Mouse (Mus musculus) right cerebral cortex, adult 18-20 months (tissue): ENCODE measurements around the gene Usp50.

Source experiments
- DNase-seq: peaks from one replicate; pipeline ENCODE4 v3.0.0; 2022; ENCODE audit warnings: mixed read lengths

Gene Usp50

GRCm38 (mm10) chr2:126783370-126783769 is at the start of gene Usp50:
Usp50 (minus strand) TSS chr2:126783470.
- no peak for DNase-seq

- DNase-seq = no peak
Observed at GRCm38 (mm10) chr2:126817414-126817813, 34.1 kb upstream of the Usp50 start.

DNA sequence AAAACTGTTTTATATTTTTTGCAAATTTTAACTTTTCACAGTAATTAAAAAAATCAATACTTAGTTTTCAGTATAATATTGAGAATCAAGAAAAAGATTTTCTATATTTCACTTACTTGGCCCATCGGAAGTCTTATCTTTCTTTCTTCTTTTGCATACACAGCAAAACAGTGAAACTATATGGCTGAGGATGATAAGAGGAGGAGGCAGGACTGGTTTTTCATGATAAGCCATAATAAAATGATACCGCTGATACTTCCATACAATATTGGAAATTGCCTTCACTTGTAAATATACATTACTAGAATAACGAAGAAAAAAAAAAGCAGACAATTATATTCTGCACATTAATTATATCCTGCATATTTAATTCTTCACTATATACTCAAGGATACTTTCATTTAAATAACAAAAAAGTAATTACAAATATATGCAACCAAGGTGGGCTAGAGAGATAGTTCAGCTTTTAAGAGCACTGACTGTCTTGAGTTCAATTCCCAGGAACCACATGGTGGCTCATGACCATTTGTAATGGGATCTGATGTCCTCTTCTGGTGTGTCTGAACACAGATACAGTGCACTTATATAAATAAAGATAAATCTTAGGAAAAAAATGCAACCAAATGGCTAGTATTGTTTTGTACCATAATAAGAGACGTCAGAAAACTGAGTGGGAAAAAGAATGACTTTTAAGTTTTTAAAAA is 33.5 kb upstream of the Usp50 start:
- no peak for DNase-seq

GRCm38 (mm10) chr2:126815822-126816221 is 32.6 kb upstream of the Usp50 start:
- DNase-seq = no peak

DNA sequence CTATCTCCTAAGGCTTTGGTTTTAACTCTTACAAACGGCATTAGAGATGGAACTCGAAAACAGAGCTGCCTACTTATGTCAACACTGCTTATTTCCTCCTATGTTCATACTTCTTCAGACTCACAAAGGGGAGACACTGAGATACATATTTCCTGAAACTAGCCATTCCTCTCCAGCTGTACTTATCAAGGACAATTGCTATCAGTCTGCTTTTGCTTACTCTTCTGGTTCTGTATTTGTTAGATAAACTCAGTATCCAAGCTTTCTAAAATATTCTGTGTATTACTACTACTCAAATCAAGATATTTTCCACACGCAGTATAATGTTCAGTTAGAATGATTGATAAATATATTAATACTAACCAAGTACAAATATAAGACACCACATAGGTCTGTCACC is 18.7 kb upstream of the Usp50 start:
- no peak for DNase-seq

- DNase-seq = no peak
Observed at GRCm38 (mm10) chr2:126798455-126798854, 15.2 kb upstream of the Usp50 start.

GRCm38 (mm10) chr2:126795708-126796107 is 12.4 kb upstream of the Usp50 start:
- no peak for DNase-seq

DNA sequence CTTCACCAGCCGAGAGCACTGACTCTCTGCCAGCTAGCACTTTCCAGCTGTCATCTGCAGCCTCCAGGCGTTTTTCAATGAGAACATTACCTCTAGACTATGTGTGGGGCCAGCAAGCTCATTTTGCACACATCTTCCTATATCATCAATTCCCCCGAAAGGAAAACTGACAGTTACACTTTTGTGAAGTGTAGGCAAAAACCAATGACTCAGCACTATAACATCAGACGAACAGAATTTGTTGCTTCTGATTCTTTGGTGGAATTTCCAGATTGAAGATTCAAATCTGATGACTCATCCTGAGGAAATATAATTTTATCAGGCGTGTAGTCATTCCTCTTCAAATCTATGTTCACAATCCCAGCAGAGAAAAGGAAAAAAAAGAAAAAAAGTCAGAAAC is 9.3 kb upstream of the Usp50 start:
- DNase-seq = no peak

GRCm38 (mm10) chr2:126787721-126788342 is 4.6 kb upstream of the Usp50 start:
- DNase-seq = peak; percentile 75

GRCm38 (mm10) chr2:126782433-126782832 is 837 bp downstream of the Usp50 start:
- DNase-seq = peak; percentile 67

- no peak for DNase-seq
Observed at GRCm38 (mm10) chr2:126781478-126781877, 1.8 kb downstream of the Usp50 start.

- no peak for DNase-seq
Observed at GRCm38 (mm10) chr2:126780286-126780685, 3.0 kb downstream of the Usp50 start.

- DNase-seq = no peak
Observed at GRCm38 (mm10) chr2:126778806-126779205, 4.5 kb downstream of the Usp50 start.

DNA sequence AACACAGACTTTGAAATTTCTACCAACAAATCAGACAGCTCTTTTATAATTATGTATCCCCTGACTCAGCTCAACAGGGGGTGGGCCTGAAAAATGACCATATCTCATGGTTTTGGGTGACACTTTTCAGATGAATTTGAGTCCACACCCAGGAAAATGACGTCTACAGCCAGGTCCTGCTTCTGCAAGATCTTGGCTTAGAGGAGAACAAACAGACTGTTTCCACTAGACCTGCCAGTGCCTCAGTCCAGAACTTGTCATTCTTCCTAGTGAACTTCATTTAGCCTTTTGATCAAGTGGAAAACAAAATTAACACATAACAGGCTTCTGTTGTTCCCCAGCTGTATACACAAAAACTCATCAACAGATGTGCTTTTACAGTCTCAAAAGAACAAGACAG is 6.9 kb downstream of the Usp50 start:
- no peak for DNase-seq

DNA sequence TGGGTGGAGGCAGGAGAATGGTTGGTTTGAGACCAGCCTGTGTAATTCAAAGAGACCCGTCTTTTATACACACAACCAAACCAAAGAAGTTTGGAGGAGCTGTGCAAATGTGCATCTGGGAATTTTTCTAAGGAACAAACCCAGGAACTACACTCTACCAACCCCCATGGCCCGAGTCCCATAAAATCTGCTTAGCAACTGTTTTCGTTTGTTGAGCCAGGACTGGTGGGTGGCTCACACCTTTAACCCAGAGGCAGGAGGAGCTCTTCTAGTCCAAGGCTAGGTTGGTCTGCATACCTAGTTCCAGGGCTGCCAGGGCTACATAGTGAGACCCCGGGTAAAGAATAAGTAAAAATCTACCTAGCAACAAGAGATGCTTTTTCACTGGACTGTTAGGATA is 7.3 kb downstream of the Usp50 start:
- no peak for DNase-seq

GRCm38 (mm10) chr2:126772217-126772616 is 11.1 kb downstream of the Usp50 start:
- DNase-seq = no peak

GRCm38 (mm10) chr2:126769431-126770181 is 13.7 kb downstream of the Usp50 start:
- peak; percentile 22 for DNase-seq

DNA sequence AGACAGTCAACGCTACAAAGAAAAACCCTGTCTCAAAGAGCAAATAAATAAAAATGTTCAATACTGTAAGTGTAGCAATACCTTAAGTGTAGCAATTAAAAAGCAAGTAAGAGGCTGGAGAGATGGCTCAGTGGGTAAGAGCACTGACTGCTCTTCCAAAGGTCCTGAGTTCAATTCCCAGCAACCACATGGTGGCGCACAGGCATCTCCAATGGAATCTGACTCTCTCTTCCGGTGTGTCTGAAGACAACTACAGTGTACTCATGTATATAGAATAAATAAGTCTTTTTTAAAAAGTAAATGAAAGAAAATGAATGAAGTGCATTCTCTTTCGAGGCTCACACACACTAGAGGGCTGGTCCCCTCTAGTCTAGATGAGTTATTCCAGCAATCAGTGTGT is 15.1 kb downstream of the Usp50 start:
- no peak for DNase-seq

GRCm38 (mm10) chr2:126767599-126767998 is 15.7 kb downstream of the Usp50 start:
- DNase-seq = no peak

DNA sequence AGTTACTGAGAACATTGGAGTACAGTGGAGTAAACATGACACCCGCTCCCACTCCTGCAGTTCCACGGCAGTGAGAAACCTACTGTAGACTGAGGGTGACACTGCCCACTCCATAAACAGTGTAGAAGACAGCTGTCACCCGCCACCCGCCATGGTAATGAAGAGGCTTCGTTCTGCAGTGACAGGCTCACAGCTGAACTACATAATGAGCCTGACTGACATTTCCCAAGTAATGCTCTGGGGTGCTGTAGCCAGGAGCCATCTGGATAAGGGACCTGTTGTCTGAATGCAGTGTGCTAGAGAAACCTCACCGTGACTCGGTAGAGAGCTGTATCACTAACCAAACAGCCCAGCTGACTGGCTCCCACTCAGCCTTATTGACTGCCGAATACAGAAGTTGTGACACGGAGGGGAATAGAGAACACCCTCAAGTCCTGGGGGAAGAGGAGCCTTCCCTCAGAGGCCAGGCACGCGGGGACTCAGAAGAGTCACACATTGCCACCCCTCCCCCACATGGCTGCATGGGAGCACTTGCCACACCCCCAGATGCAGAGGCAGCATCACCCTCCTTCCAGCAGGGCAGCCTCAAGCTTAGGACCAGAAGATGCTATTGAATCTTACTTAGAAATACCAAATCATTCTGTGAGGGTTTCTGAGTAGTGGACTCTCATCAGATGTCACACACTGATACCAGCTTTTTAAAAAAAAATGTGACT is 17.2 kb downstream of the Usp50 start:
- DNase-seq = peak; percentile 32

GRCm38 (mm10) chr2:126759351-126759750 is 23.9 kb downstream of the Usp50 start:
- DNase-seq = no peak

DNA sequence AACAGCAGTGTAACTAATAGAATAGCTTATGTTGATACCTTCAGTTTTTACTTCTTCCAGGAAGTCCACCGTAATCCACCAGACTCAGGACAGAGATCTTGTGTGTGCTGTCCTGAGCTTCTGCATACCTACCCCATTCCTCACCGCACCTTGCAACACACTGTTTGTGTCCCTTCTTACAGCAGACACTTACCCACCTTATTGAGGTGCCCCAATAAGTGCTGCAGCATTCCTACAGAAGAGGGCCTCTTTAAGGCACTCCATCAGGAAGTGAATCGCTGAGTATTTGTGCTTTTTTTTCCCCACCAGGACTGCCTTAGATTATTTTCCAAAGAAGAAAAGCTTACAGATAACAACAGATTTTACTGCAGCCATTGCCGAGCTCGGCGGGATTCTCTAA is 27.6 kb downstream of the Usp50 start:
- no peak for DNase-seq

GRCm38 (mm10) chr2:126743389-126743788 is 39.9 kb downstream of the Usp50 start:
- DNase-seq = no peak
